Comparison of ENCODE assay signal across 8 mouse cellular contexts in genomic region chr8:126590024-126590529, GRCm38 (mm10). TPM values are rescaled to one million over a fixed set of nuclear protein-coding genes. Genes with fewer than 3 reads are reported as not detected.
A peak's percentile ranks its signal among the peaks of the same experiment; 100 is the strongest.
DNase-seq lines count a peak whose midpoint lies in the region; ATAC-seq and TF ChIP-seq lines count a peak whose summit lies in the region.

No protein-coding gene starts in this region.

- peak overlapping the region; percentile 81 for H3K4me3 ChIP-seq in forebrain, embryonic 16.5 days (replicated peaks; ENCODE audit: low read length)
- peak overlapping the region; percentile 98 for H3K4me3 ChIP-seq in hindbrain, postnatal 0 days (ENCODE audit: low read length)
- peak overlapping the region; percentile 97 for H3K4me3 ChIP-seq in liver, embryonic 13.5 days (replicated peaks)

- peaks cover 50% of the 10 kb centered on the region for H3K4me1 ChIP-seq in forebrain, embryonic 16.5 days (replicated peaks; ENCODE audit: control insufficient read depth, insufficient read depth, low read length)
- H3K4me1 ChIP-seq in hindbrain, postnatal 0 days (ENCODE audit: insufficient read depth, low read length), result peaks cover 25% of the 10 kb centered on the region
- peaks cover 73% of the 10 kb centered on the region for H3K4me1 ChIP-seq in liver, embryonic 13.5 days (replicated peaks)

- H3K27me3 ChIP-seq in forebrain, embryonic 16.5 days (replicated peaks; ENCODE audit: control insufficient read depth, insufficient read depth, low read length), result no peaks in the 10 kb centered on the region
- no peaks in the 10 kb centered on the region for H3K27me3 ChIP-seq in hindbrain, postnatal 0 days (ENCODE audit: insufficient read depth, low read length)
- no peaks in the 10 kb centered on the region for H3K27me3 ChIP-seq in liver, embryonic 13.5 days

- 5% methylated on average over 14 of the region's 14 CpGs for WGBS in forebrain, embryonic 16.5 days
- WGBS in hindbrain, postnatal 0 days, result 3% methylated on average over 14 of the region's 14 CpGs
- under 1% methylated on average over 14 of the region's 14 CpGs for WGBS in liver, embryonic 13.5 days (ENCODE audit: insufficient replicate concordance)

- no peaks in the 10 kb centered on the region for H3K36me3 ChIP-seq in forebrain, embryonic 16.5 days (ENCODE audit: control insufficient read depth, insufficient read depth)
- H3K36me3 ChIP-seq in hindbrain, postnatal 0 days (ENCODE audit: insufficient read depth, low read length), result peaks cover 5% of the 10 kb centered on the region
- peaks cover 40% of the 10 kb centered on the region for H3K36me3 ChIP-seq in liver, embryonic 13.5 days

- no peak for TF ChIP-seq CTCF in hindbrain, postnatal 0 days (IDR thresholded peaks at IDR 0.05; ENCODE audit: low read depth)

- peak; percentile 68 for DNase-seq in gastrocnemius, adult 18-20 months (ENCODE audit: low spot score)
- DNase-seq in gastrocnemius, postnatal 10 days, result no peak
- peak; percentile 57 to 71 for DNase-seq in adrenal gland, postnatal 36 days
- no peak for DNase-seq in hindbrain, postnatal 0 days (ENCODE audit: low spot score)
- DNase-seq in liver, embryonic 13.5 days, result peak; percentile 69
- DNase-seq in neural tube, embryonic 10.5 days (ENCODE audit: extremely low spot score, low spot score), result peak; percentile 49
- no peak for DNase-seq in frontal cortex, postnatal 10 days (ENCODE audit: low spot score in 2 of 2)

- H3K9me3 ChIP-seq in forebrain, embryonic 16.5 days (ENCODE audit: control insufficient read depth, low read length), result no peaks in the 10 kb centered on the region
- H3K9me3 ChIP-seq in hindbrain, postnatal 0 days (ENCODE audit: low read length), result no peaks in the 10 kb centered on the region
- no peaks in the 10 kb centered on the region for H3K9me3 ChIP-seq in liver, embryonic 13.5 days (replicated peaks)

- peak overlapping the region; percentile 57 for H3K9ac ChIP-seq in forebrain, embryonic 16.5 days (replicated peaks; ENCODE audit: low read depth, low read length)
- H3K9ac ChIP-seq in hindbrain, postnatal 0 days (replicated peaks; ENCODE audit: low read length), result peak overlapping the region; percentile 58
- peak overlapping the region; percentile 98 for H3K9ac ChIP-seq in liver, embryonic 13.5 days

- H3K27ac ChIP-seq in forebrain, embryonic 16.5 days (ENCODE audit: low read length), result peak overlapping the region; percentile 31
- H3K27ac ChIP-seq in hindbrain, postnatal 0 days, result peak overlapping the region; percentile 27
- H3K27ac ChIP-seq in liver, embryonic 13.5 days, result peak overlapping the region; percentile 95

- ATAC-seq in forebrain, embryonic 16.5 days, result no peak
- no peak for ATAC-seq in hindbrain, postnatal 0 days
- ATAC-seq in liver, embryonic 13.5 days (ENCODE audit: low read depth), result no peak

- H3K4me2 ChIP-seq in forebrain, embryonic 16.5 days (ENCODE audit: low read length), result peak overlapping the region; percentile 94
- H3K4me2 ChIP-seq in hindbrain, postnatal 0 days (ENCODE audit: low read depth, low read length), result peak overlapping the region; percentile 99
- peak overlapping the region; percentile 98 for H3K4me2 ChIP-seq in liver, embryonic 13.5 days

RNA-seq across cellular contexts. Expression of gene Irf2bp2, which starts 3.7 kb away (rescaled TPM):
- 10 to 100 TPM; 33.8 to 49.6 TPM for total RNA-seq in gastrocnemius, adult 18-20 months (2021)
- 10 to 100 TPM; 53.3 to 55.5 TPM for total RNA-seq in gastrocnemius, postnatal 10 days (2021)
- 100 to 1,000 TPM in 1 of 2 experiments, 10 to 100 TPM in 1; 89.7 to 114 TPM for total RNA-seq in adrenal gland, postnatal 36 days (2021)
- 10.1 and 10.7 TPM in 2 replicates for polyA plus RNA-seq in forebrain, embryonic 16.5 days (2015; fragmentation: Nextera tagmentation; extraction: Ambion mirVana)
- total RNA-seq in hindbrain, postnatal 0 days (2014; rRNA removed), result 91.5 and 99.1 TPM in 2 replicates
- polyA plus RNA-seq in hindbrain, postnatal 0 days (2015; fragmentation: Nextera tagmentation; extraction: Ambion mirVana), result 10.2 and 11.4 TPM in 2 replicates
- polyA plus RNA-seq in liver, embryonic 13.5 days (2015; fragmentation: Nextera tagmentation; extraction: Ambion mirVana), result 3.8 and 4.0 TPM in 2 replicates

Comparison
In these comparisons a context has a peak if more than half of its experiments do, and no peak if none do; other contexts are left out.
1. DNase-seq: peak in gastrocnemius, adult 18-20 months (single experiment), adrenal gland, postnatal 36 days (2 of 2), liver, embryonic 13.5 days (single experiment) and neural tube, embryonic 10.5 days (single experiment); none in gastrocnemius, postnatal 10 days (single experiment), hindbrain, postnatal 0 days (single experiment) and frontal cortex, postnatal 10 days (0 of 2).
2. H3K27ac ChIP-seq: peak in every context shown above with its lines; median percentile 95 in liver, embryonic 13.5 days; 31 in forebrain, embryonic 16.5 days; 27 in hindbrain, postnatal 0 days.
3. Peak in every context shown above with its lines, with median percentiles within 50 percentile points of each other: H3K4me2 ChIP-seq, H3K4me3 ChIP-seq and H3K9ac ChIP-seq.